Mouse (Mus musculus): ENCODE measurements at regions not wholly inside any gene's neighbourhood (a gene's known extent, or its start where the extent isn't known, plus 50 kb on each side); places are given as distances from the start of the nearest gene placed in this dataset.

GRCm38 (mm10) chr12:54349403-54349802 is 145.7 kb upstream of the Egln3 start:
- TF ChIP-seq CTCF (IDR thresholded peaks at IDR 0.05; ENCODE audit: low read depth) (no peak), EP300 (IDR thresholded peaks at IDR 0.05; ENCODE audit: low read depth) (no peak)
